Mouse (Mus musculus): ENCODE results near the gene Rpl35a. TPM values are rescaled to one million over a fixed set of nuclear protein-coding genes. Genes with fewer than 3 reads are reported as not detected.

The Rpl35a gene
- polyA plus RNA-seq, 1 experiment from 2014 or later = 649 TPM

DNA sequence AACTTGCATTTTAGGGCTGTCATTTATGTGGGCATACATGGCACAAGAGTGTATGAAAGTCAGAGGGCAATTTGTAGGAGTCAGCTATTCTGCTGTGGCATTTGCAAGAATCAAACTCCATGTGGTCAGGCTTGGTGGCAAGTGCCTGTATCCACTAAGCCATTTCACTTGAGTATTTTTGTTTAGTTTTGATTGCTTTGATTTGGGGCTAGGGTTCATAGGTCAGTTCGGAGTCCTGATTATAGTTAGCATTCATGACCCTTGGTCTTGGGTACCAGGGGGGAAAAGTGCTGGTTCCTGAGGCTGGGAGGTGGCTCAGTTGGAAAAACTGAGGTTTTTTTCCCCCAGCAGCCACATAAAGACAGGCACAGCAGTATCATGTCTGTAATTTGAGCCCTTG, 3.2 kb downstream of the Rpl35a start:
- no peak overlapping the region for H3K4me3 ChIP-seq (ENCODE audit: low read depth, low read length)
- WGBS = 93% methylated on average over 1 of the region's 1 CpGs

GRCm38 (mm10) chr16:33060926-33061325, 4.7 kb downstream of the Rpl35a start:
- no peak overlapping the region for H3K4me3 ChIP-seq (ENCODE audit: low read depth, low read length)
- ATAC-seq (no peak), DNase-seq (ENCODE audit: low spot score) (no peak)
- no peak overlapping the region for H3K9ac ChIP-seq (ENCODE audit: low read length)
- H3K9me3 ChIP-seq (replicated peaks; ENCODE audit: control insufficient read depth, low read length) = no peaks in the 10 kb centered on the region
- H3K27me3 ChIP-seq (replicated peaks; ENCODE audit: control insufficient read depth, insufficient read depth, low read length) = no peaks in the 10 kb centered on the region
- H3K4me1 ChIP-seq (ENCODE audit: control insufficient read depth, insufficient read depth, low read length) = peaks cover 15% of the 10 kb centered on the region
- H3K4me2 ChIP-seq (ENCODE audit: low read length) = no peak overlapping the region
- WGBS = 79% methylated on average over 2 of the region's 2 CpGs
- H3K27ac ChIP-seq (ENCODE audit: low read depth, low read length) = no peak overlapping the region
- peaks cover 31% of the 10 kb centered on the region for H3K36me3 ChIP-seq (ENCODE audit: control insufficient read depth, insufficient read depth, low read length)

More for the DNA sequence above, 3.2 kb downstream of the Rpl35a start:
- ATAC-seq (no peak), DNase-seq (ENCODE audit: low spot score) (no peak)
- H3K4me2 ChIP-seq (ENCODE audit: low read length) = no peak overlapping the region
- H3K4me1 ChIP-seq (ENCODE audit: control insufficient read depth, insufficient read depth, low read length) = peaks cover 18% of the 10 kb centered on the region
- peaks cover 31% of the 10 kb centered on the region for H3K36me3 ChIP-seq (ENCODE audit: control insufficient read depth, insufficient read depth, low read length)
- no peaks in the 10 kb centered on the region for H3K27me3 ChIP-seq (replicated peaks; ENCODE audit: control insufficient read depth, insufficient read depth, low read length)
- H3K27ac ChIP-seq (ENCODE audit: low read depth, low read length) = no peak overlapping the region
- no peak overlapping the region for H3K9ac ChIP-seq (ENCODE audit: low read length)
- no peaks in the 10 kb centered on the region for H3K9me3 ChIP-seq (replicated peaks; ENCODE audit: control insufficient read depth, low read length)

DNA sequence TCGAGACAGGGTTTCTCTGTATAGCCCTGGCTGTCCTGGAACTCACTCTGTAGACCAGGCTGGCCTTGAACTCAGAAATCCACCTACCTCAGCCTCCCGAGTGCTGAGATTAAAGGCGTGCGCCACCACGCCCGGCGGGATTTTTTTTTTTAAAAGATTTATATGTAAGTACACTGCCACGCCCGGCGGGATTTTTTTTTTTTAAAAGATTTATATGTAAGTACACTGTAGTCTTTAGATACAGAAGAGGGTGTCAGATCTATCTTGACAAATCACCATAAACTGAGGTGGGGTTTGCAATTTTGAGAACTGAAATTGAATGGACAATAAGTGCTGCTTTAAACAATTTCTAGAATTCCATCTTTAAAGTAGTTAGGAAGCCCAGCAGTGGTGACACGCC, 5.1 kb downstream of the Rpl35a start:
- DNase-seq (ENCODE audit: low spot score) (no peak), ATAC-seq (no peak)
- no peak overlapping the region for H3K9ac ChIP-seq (ENCODE audit: low read length)
- no peak overlapping the region for H3K4me3 ChIP-seq (ENCODE audit: low read depth, low read length)
- no peaks in the 10 kb centered on the region for H3K27me3 ChIP-seq (replicated peaks; ENCODE audit: control insufficient read depth, insufficient read depth, low read length)
- H3K36me3 ChIP-seq (ENCODE audit: control insufficient read depth, insufficient read depth, low read length) = peaks cover 33% of the 10 kb centered on the region
- no peak overlapping the region for H3K27ac ChIP-seq (ENCODE audit: low read depth, low read length)
- H3K4me2 ChIP-seq (ENCODE audit: low read length) = no peak overlapping the region
- H3K9me3 ChIP-seq (replicated peaks; ENCODE audit: control insufficient read depth, low read length) = no peaks in the 10 kb centered on the region
- WGBS = 53% methylated on average over 11 of the region's 11 CpGs
- H3K4me1 ChIP-seq (ENCODE audit: control insufficient read depth, insufficient read depth, low read length) = peaks cover 15% of the 10 kb centered on the region

DNA sequence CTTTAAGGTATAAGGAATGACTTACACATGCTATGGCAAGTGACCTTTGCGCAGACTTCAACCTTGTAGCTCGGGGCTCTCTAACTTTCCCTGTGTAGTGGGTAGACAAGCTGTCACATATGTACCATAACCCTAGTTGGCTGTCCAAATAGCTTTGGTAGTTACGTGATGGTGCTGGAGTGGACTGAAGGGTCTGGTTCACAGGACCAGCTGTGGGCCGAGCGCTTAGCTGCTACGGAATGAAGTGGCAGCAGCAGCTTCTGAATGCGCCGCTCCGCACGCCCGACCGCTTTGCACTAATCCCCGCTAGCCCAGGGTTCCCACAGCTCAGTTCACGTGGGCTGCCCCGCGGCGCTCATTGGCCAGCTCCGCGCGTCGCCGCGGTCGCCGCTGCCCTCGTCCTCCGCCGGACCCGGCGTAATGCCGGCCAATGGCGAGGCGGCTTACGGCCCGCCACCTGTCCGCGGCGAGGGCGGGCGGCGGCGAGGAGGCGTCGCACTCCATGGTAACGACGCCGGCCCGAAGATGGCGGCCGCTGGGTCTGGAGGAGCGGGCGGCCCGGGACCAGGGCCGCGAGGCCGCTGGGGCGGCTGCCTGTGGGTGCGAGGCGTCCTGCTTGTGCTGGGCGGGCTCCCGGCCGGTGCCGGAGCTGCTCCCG, 5.9 kb downstream of the Rpl35a start, which contains the start of gene Lmln:
TSS of gene Lmln (plus strand) at position 498 of the 658 bp plus-strand sequence.
- WGBS = under 1% methylated on average over 57 of the region's 64 CpGs

GRCm38 (mm10) chr16:33062682-33063131, 6.5 kb downstream of the Rpl35a start:
- Histone ChIP-seq H3K27me3 (replicated peaks; ENCODE audit: control insufficient read depth, insufficient read depth, low read length) (no peaks in the 10 kb centered on the region), H3K4me3 (ENCODE audit: low read depth, low read length) (peak overlapping the region; percentile 84), H3K36me3 (ENCODE audit: control insufficient read depth, insufficient read depth, low read length) (peaks cover 36% of the 10 kb centered on the region), H3K4me2 (ENCODE audit: low read length) (peak overlapping the region; percentile 81), H3K9me3 (replicated peaks; ENCODE audit: control insufficient read depth, low read length) (no peaks in the 10 kb centered on the region), H3K4me1 (ENCODE audit: control insufficient read depth, insufficient read depth, low read length) (peaks cover 15% of the 10 kb centered on the region), H3K27ac (ENCODE audit: low read depth, low read length) (peak overlapping the region; percentile 78), H3K9ac (ENCODE audit: low read length) (peak overlapping the region; percentile 80)
- no peak; the same call in 1 of the 2 replicates for ATAC-seq
- 0% methylated on average over 23 of the region's 35 CpGs for whole genome bisulfite sequencing
- DNase-seq (ENCODE audit: low spot score) = peak; percentile 81

More for the DNA sequence above, 5.9 kb downstream of the Rpl35a start, which contains the start of gene Lmln:
- Histone ChIP-seq H3K36me3 (ENCODE audit: control insufficient read depth, insufficient read depth, low read length) (peaks cover 36% of the 10 kb centered on the region), H3K27ac (ENCODE audit: low read depth, low read length) (peak within 1 kb of the TSS; percentile 78), H3K4me2 (ENCODE audit: low read length) (peak within 1 kb of the TSS; percentile 81), H3K27me3 (replicated peaks; ENCODE audit: control insufficient read depth, insufficient read depth, low read length) (no peaks in the 10 kb centered on the region), H3K4me1 (ENCODE audit: control insufficient read depth, insufficient read depth, low read length) (peaks cover 15% of the 10 kb centered on the region), H3K9me3 (replicated peaks; ENCODE audit: control insufficient read depth, low read length) (no peaks in the 10 kb centered on the region), H3K4me3 (ENCODE audit: low read depth, low read length) (peak within 1 kb of the TSS; percentile 84), H3K9ac (ENCODE audit: low read length) (peak within 1 kb of the TSS; percentile 80)
- ATAC-seq (peak; percentile 98), DNase-seq (ENCODE audit: low spot score) (peak; percentile 94)

- Histone ChIP-seq H3K9me3 (replicated peaks; ENCODE audit: control insufficient read depth, low read length) (no peaks in the 10 kb centered on the region), H3K36me3 (ENCODE audit: control insufficient read depth, insufficient read depth, low read length) (peaks cover 31% of the 10 kb centered on the region), H3K4me1 (ENCODE audit: control insufficient read depth, insufficient read depth, low read length) (peaks cover 11% of the 10 kb centered on the region), H3K27ac (ENCODE audit: low read depth, low read length) (no peak overlapping the region), H3K27me3 (replicated peaks; ENCODE audit: control insufficient read depth, insufficient read depth, low read length) (no peaks in the 10 kb centered on the region), H3K9ac (ENCODE audit: low read length) (peak overlapping the region; percentile 80), H3K4me2 (ENCODE audit: low read length) (peak overlapping the region; percentile 81), H3K4me3 (ENCODE audit: low read depth, low read length) (peak overlapping the region; percentile 84)
- 8% methylated on average over 7 of the region's 7 CpGs for WGBS
- ATAC-seq (no peak), DNase-seq (ENCODE audit: low spot score) (peak; percentile 57)
These were observed 7.0 kb downstream of the Rpl35a start for GRCm38 (mm10) chr16:33063267-33063666.

DNA sequence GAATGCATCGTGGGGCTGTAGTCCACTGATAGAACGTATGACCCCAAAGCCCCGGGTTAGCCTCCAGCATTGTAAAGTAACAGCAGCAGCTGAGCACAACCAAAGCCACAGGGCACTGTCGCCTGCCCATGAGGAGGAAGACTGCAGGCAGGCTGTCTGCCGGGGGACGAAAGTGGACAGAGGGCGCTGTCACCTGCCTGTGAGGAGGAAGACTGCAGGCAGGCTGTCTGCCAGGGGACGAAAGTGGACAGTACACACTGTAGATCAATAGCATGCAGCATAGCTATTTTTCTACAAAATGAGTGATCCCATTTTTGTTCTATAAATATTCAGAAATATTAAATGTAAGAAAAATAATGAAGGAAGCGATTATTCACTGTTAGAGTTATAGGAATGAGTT, 8.4 kb downstream of the Rpl35a start:
- Histone ChIP-seq H3K9ac (ENCODE audit: low read length) (peak overlapping the region; percentile 25; the same call in 1 of the 2 replicates), H3K36me3 (ENCODE audit: control insufficient read depth, insufficient read depth, low read length) (peaks cover 19% of the 10 kb centered on the region), H3K4me3 (ENCODE audit: low read depth, low read length) (no peak overlapping the region), H3K4me1 (ENCODE audit: control insufficient read depth, insufficient read depth, low read length) (peaks cover 11% of the 10 kb centered on the region), H3K9me3 (replicated peaks; ENCODE audit: control insufficient read depth, low read length) (no peaks in the 10 kb centered on the region), H3K27ac (ENCODE audit: low read depth, low read length) (no peak overlapping the region), H3K4me2 (ENCODE audit: low read length) (no peak overlapping the region), H3K27me3 (replicated peaks; ENCODE audit: control insufficient read depth, insufficient read depth, low read length) (no peaks in the 10 kb centered on the region)
- WGBS = 72% methylated on average over 9 of the region's 9 CpGs
- no peak for DNase-seq (ENCODE audit: low spot score)
- no peak for ATAC-seq

GRCm38 (mm10) chr16:33070928-33071327, 14.7 kb downstream of the Rpl35a start:
- DNase-seq (ENCODE audit: low spot score) (no peak), ATAC-seq (no peak)
- Histone ChIP-seq H3K27me3 (replicated peaks; ENCODE audit: control insufficient read depth, insufficient read depth, low read length) (no peaks in the 10 kb centered on the region), H3K4me3 (ENCODE audit: low read depth, low read length) (no peak overlapping the region), H3K9me3 (replicated peaks; ENCODE audit: control insufficient read depth, low read length) (no peaks in the 10 kb centered on the region), H3K9ac (ENCODE audit: low read length) (no peak overlapping the region), H3K4me2 (ENCODE audit: low read length) (no peak overlapping the region), H3K27ac (ENCODE audit: low read depth, low read length) (no peak overlapping the region), H3K4me1 (ENCODE audit: control insufficient read depth, insufficient read depth, low read length) (no peaks in the 10 kb centered on the region), H3K36me3 (ENCODE audit: control insufficient read depth, insufficient read depth, low read length) (peaks cover 36% of the 10 kb centered on the region)

- H3K4me3 ChIP-seq (ENCODE audit: low read depth, low read length) = no peak overlapping the region
- no peak overlapping the region for H3K9ac ChIP-seq (ENCODE audit: low read length)
- H3K4me2 ChIP-seq (ENCODE audit: low read length) = no peak overlapping the region
- DNase-seq (ENCODE audit: low spot score) (no peak), ATAC-seq (no peak)
- no peaks in the 10 kb centered on the region for H3K27me3 ChIP-seq (replicated peaks; ENCODE audit: control insufficient read depth, insufficient read depth, low read length)
- peaks cover 40% of the 10 kb centered on the region for H3K36me3 ChIP-seq (ENCODE audit: control insufficient read depth, insufficient read depth, low read length)
- no peak overlapping the region for H3K27ac ChIP-seq (ENCODE audit: low read depth, low read length)
- no peaks in the 10 kb centered on the region for H3K4me1 ChIP-seq (ENCODE audit: control insufficient read depth, insufficient read depth, low read length)
- WGBS = 85% methylated on average over 6 of the region's 6 CpGs
- no peaks in the 10 kb centered on the region for H3K9me3 ChIP-seq (replicated peaks; ENCODE audit: control insufficient read depth, low read length)
These were observed 16.8 kb downstream of the Rpl35a start for GRCm38 (mm10) chr16:33072871-33073557.

All from forebrain, embryonic 14.5 days (tissue).